Mouse (Mus musculus): Measurements from ENCODE around the gene Plxna2. TPM values are rescaled to one million over a fixed set of nuclear protein-coding genes. Genes with fewer than 3 reads are reported as not detected.
A peak's percentile ranks its signal among the peaks of the same experiment; 100 is the strongest.

Plxna2 gene
- polyA plus RNA-seq, 1 experiment from 2014 or later, result 72.1 TPM

- WGBS, result 70% methylated on average over 2 of the region's 2 CpGs
- H3K4me2 ChIP-seq (replicated peaks), result no peak overlapping the region
- ATAC-seq (replicated peaks), result no peak
Observed at GRCm38 (mm10) chr1:194697439-194697838, 79.4 kb downstream of the Plxna2 start.

DNA sequence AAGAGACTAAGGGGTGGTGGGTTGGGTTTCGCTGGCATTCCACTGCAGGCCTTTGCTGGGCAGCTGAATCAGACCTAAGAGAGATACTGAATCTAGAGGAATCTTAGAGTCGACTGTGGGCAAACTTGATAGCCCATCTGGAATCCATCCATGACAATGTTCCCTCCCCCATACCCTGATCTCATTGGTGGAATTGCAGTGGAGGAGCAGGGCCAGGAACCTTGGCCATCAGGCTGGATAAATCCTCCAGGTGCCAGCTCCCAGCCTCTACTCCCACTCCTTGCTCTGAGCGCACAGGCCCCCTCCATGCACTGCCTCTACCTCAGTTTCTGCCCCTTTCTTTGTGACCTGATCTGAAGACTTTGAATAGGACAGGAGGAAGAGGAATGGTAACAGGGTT lies 81.3 kb downstream of the Plxna2 start:
- H3K27me3 ChIP-seq, result no peaks in the 10 kb centered on the region
- H3K27ac ChIP-seq (replicated peaks), result no peak overlapping the region
- no peak overlapping the region for H3K4me3 ChIP-seq
- no peak for ATAC-seq (replicated peaks)
- 85% methylated on average over 3 of the region's 3 CpGs for WGBS
- H3K4me2 ChIP-seq (replicated peaks), result no peak overlapping the region
- H3K9ac ChIP-seq (replicated peaks), result no peak overlapping the region
- peaks cover 34% of the 10 kb centered on the region for H3K4me1 ChIP-seq
- no peaks in the 10 kb centered on the region for H3K9me3 ChIP-seq
- H3K36me3 ChIP-seq, result peaks cover 4% of the 10 kb centered on the region

More at GRCm38 (mm10) chr1:194697439-194697838, 79.4 kb downstream of the Plxna2 start:
- no peak overlapping the region for H3K9ac ChIP-seq (replicated peaks)
- H3K4me1 ChIP-seq, result peaks cover 26% of the 10 kb centered on the region
- H3K9me3 ChIP-seq, result no peaks in the 10 kb centered on the region
- peaks cover 2% of the 10 kb centered on the region; the same call in 1 of the 2 replicates for H3K36me3 ChIP-seq
- H3K27me3 ChIP-seq, result no peaks in the 10 kb centered on the region
- 0 out of 2 replicates have a peak overlapping the region, but pooled peaks have one; percentile 17 for H3K27ac ChIP-seq (replicated peaks)
- H3K4me3 ChIP-seq, result no peak overlapping the region

DNA sequence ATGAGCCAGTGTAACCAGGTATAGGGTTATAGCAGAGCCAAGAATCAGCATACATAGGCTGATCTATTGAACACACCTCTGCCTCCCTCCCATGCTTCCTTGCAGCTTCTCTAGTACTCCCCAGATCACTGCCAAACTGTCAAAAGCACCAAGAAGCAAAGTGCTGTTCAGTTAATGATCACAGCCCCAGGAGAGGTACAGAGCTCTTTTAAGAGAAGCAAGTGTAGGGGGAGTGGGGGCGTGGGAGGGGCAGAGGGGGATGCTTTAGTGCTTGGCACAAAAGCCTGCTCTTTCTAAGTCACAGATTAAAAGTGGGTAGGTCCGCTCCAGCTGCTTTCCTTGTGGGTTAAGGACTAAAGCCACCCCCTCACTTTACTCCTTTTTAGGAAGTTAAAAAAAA lies 85.2 kb downstream of the Plxna2 start:
- peak; percentile 68 for ATAC-seq (replicated peaks)
- H3K27me3 ChIP-seq, result no peaks in the 10 kb centered on the region
- no peaks in the 10 kb centered on the region for H3K9me3 ChIP-seq
- no peak overlapping the region for H3K9ac ChIP-seq (replicated peaks)
- H3K4me1 ChIP-seq, result peaks cover 38% of the 10 kb centered on the region
- 4% methylated on average over 2 of the region's 2 CpGs for WGBS
- no peak overlapping the region; the same call in none of the 2 replicates for H3K27ac ChIP-seq (replicated peaks)
- H3K4me3 ChIP-seq, result no peak overlapping the region
- H3K4me2 ChIP-seq (replicated peaks), result no peak overlapping the region
- peaks cover 13% of the 10 kb centered on the region for H3K36me3 ChIP-seq

DNA sequence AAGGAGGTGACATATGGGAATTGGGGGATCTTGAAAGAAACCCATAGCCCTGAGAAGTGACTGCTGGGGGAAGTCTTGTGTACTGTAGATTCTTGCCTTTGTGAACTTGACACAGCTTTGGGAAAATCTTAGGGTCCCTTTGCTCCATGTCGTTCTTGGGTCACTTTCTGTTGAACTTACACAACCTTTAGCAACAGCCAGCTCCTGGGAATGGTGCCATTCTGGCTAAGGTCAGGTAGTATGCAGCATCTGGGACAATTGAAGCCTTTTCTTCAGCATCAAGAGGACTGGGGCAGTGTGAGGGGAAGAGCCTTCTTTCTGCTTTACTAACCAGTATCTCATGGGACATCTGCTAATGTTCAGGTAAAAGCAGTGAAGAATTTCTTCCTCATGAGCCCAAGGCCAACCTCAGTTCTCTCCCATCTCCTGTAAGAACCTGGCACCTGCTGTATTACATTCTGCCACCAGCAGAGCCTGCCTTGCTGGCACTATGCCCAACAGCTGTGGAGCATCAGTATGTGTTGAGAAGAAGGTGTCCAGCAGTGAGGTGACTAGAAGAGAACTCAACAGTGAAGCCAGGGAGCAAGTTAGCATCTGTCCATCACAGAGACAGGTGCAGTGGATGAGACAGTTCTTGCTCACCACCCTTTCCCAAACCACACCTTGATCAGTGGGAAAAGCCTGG lies 86.3 kb downstream of the Plxna2 start:
- no peak for ATAC-seq (replicated peaks)
- Histone ChIP-seq H3K9ac (replicated peaks) (no peak overlapping the region), H3K4me2 (replicated peaks) (no peak overlapping the region), H3K36me3 (peaks cover 16% of the 10 kb centered on the region), H3K4me3 (no peak overlapping the region), H3K9me3 (no peaks in the 10 kb centered on the region), H3K27me3 (no peaks in the 10 kb centered on the region), H3K27ac (replicated peaks) (peak overlapping the region; percentile 56; the same call in 1 of the 2 replicates), H3K4me1 (peaks cover 35% of the 10 kb centered on the region)
- 88% methylated on average over 1 of the region's 1 CpGs for WGBS

GRCm38 (mm10) chr1:194706566-194706965 lies 88.5 kb downstream of the Plxna2 start:
- Histone ChIP-seq H3K9me3 (no peaks in the 10 kb centered on the region), H3K9ac (replicated peaks) (no peak overlapping the region), H3K27me3 (no peaks in the 10 kb centered on the region), H3K27ac (replicated peaks) (peak overlapping the region; percentile 40; the same call in 1 of the 2 replicates), H3K4me1 (peaks cover 30% of the 10 kb centered on the region), H3K4me3 (no peak overlapping the region), H3K36me3 (peaks cover 19% of the 10 kb centered on the region), H3K4me2 (replicated peaks) (no peak overlapping the region)
- 78% methylated on average over 2 of the region's 2 CpGs for WGBS
- no peak for ATAC-seq (replicated peaks)

DNA sequence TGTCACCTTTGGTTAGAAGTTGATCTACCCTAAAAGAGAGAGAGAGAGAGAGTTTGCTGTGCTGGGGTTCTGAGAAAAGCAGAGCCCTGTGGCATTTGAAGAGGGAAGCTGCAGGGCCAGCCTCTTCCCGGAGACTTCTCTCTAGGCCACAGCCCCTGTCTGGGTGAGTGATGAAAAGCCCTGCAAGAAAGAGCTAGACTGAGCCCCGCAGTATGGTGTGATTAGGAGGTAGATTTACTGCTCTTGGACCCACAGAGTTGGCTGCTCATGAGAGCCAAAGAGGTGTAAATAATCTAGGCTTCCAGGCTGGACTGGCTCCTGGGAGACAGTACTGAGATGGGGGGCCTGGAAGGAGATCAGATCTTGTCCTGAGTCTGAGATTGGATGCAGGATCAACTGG lies 94.4 kb downstream of the Plxna2 start:
- H3K9me3 ChIP-seq, result no peaks in the 10 kb centered on the region

DNA sequence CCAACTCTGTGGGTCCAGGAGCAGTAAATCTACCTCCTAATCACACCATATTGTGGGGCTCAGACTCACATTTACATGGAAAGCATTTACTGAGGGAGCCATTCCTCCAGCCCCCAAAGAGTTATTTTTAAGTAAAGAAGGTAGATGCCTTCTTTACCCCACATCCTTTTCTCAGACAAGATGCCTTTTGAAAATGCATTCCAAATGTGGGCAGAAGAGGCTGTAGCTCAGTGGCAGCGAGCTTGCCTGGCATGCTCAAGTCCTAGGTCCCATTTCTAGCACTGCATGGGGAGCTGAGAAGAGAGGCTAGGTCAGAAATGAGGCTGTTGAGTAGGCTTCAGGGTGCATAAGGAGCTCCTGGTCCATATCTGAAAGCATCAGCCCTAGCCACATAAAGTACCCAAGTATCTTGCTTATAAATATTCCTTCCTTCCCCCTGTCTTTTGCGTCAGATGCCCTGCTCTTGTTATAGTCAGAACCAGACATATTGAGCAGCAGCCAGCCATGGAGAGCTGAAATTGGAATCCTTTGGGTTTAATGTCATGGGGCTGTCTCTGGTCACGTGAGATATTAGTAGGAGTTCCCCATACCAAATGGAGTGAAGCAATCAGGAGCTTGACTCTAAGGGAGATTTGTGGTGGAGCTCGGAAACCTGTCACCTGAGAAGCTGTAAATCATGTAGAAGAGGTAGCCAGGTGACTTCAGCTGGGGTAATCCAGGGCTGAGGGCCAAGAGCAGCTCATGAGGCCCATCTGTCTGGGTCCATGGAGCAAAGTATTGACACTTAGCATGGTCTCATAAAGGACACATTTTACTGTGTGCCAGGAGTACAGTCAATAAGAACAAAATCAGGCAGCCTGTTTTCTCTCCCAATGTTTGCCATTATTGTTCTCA lies 96.4 kb downstream of the Plxna2 start:
- WGBS, result 76% methylated on average over 4 of the region's 4 CpGs
- no peak overlapping the region for H3K9ac ChIP-seq (replicated peaks)
- H3K27me3 ChIP-seq, result no peaks in the 10 kb centered on the region
- peaks cover 31% of the 10 kb centered on the region for H3K36me3 ChIP-seq
- no peak overlapping the region for H3K4me2 ChIP-seq (replicated peaks)
- ATAC-seq (replicated peaks), result no peak
- peak overlapping the region; percentile 53 for H3K27ac ChIP-seq (replicated peaks)
- H3K4me1 ChIP-seq, result peaks cover 25% of the 10 kb centered on the region
- H3K9me3 ChIP-seq, result no peaks in the 10 kb centered on the region
- no peak overlapping the region for H3K4me3 ChIP-seq

More for the DNA sequence above, 94.4 kb downstream of the Plxna2 start:
- Histone ChIP-seq H3K9ac (replicated peaks) (no peak overlapping the region), H3K27ac (replicated peaks) (peak overlapping the region; percentile 53), H3K27me3 (no peaks in the 10 kb centered on the region), H3K4me2 (replicated peaks) (no peak overlapping the region), H3K4me1 (peaks cover 22% of the 10 kb centered on the region), H3K36me3 (peaks cover 35% of the 10 kb centered on the region), H3K4me3 (no peak overlapping the region)
- no peak for ATAC-seq (replicated peaks)
- WGBS, result 80% methylated on average over 2 of the region's 2 CpGs

GRCm38 (mm10) chr1:194717451-194717874 lies 99.4 kb downstream of the Plxna2 start:
- 58% methylated on average over 1 of the region's 1 CpGs for WGBS
- no peaks in the 10 kb centered on the region for H3K27me3 ChIP-seq
- H3K4me3 ChIP-seq, result no peak overlapping the region
- peaks cover 23% of the 10 kb centered on the region for H3K36me3 ChIP-seq
- H3K27ac ChIP-seq (replicated peaks), result no peak overlapping the region
- H3K4me2 ChIP-seq (replicated peaks), result no peak overlapping the region
- ATAC-seq (replicated peaks), result no peak; the same call in 1 of the 2 replicates
- H3K9ac ChIP-seq (replicated peaks), result no peak overlapping the region
- H3K9me3 ChIP-seq, result no peaks in the 10 kb centered on the region
- peaks cover 42% of the 10 kb centered on the region for H3K4me1 ChIP-seq

- Histone ChIP-seq H3K36me3 (0 out of 2 replicates have a peak, but pooled peaks cover 2% of the 10 kb centered on the region), H3K4me1 (peaks cover 42% of the 10 kb centered on the region), H3K27me3 (no peaks in the 10 kb centered on the region), H3K27ac (replicated peaks) (peak overlapping the region; percentile 73), H3K4me2 (replicated peaks) (no peak overlapping the region), H3K4me3 (no peak overlapping the region), H3K9me3 (no peaks in the 10 kb centered on the region), H3K9ac (replicated peaks) (no peak overlapping the region)
- 59% methylated on average over 4 of the region's 4 CpGs for WGBS
- ATAC-seq (replicated peaks), result no peak
Observed at GRCm38 (mm10) chr1:194720406-194720805, 102.4 kb downstream of the Plxna2 start.

GRCm38 (mm10) chr1:194721260-194721659 lies 103.2 kb downstream of the Plxna2 start:
- Histone ChIP-seq H3K9ac (replicated peaks) (no peak overlapping the region), H3K4me1 (peaks cover 42% of the 10 kb centered on the region), H3K27me3 (no peaks in the 10 kb centered on the region), H3K36me3 (0 out of 2 replicates have a peak, but pooled peaks cover 2% of the 10 kb centered on the region), H3K4me2 (replicated peaks) (no peak overlapping the region), H3K4me3 (no peak overlapping the region), H3K9me3 (no peaks in the 10 kb centered on the region), H3K27ac (replicated peaks) (peak overlapping the region; percentile 73)
- 25% methylated on average over 2 of the region's 2 CpGs for WGBS
- peak; percentile 62 for ATAC-seq (replicated peaks)

DNA sequence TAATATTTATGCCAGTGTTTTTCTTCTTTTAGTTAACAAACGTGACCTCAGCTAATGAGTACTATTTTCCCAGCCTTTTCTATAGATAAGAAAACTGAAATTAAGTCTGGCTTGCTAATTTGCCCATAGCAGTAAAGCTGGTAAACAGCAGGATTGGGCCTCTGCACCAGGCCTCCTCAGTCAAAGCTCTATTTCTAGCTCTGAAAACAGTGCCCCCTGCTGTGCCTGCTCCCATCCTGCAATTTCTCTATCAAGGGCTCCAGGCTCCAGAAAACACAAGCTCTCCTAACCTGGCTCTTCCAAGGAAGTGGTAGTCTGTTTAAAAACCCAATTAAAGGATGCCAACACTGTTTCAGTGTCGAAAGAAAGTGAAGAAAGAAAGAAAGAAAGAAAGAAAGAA lies 104.3 kb downstream of the Plxna2 start:
- ATAC-seq (replicated peaks), result no peak
- Histone ChIP-seq H3K27ac (replicated peaks) (peak overlapping the region; percentile 73), H3K9ac (replicated peaks) (no peak overlapping the region), H3K9me3 (no peaks in the 10 kb centered on the region), H3K27me3 (no peaks in the 10 kb centered on the region), H3K4me1 (peaks cover 42% of the 10 kb centered on the region), H3K4me2 (replicated peaks) (no peak overlapping the region), H3K4me3 (no peak overlapping the region), H3K36me3 (0 out of 2 replicates have a peak, but pooled peaks cover 7% of the 10 kb centered on the region)
- WGBS, result 20% methylated on average over 2 of the region's 2 CpGs

GRCm38 (mm10) chr1:194734836-194735235 lies 116.8 kb downstream of the Plxna2 start:
- Histone ChIP-seq H3K9me3 (no peaks in the 10 kb centered on the region), H3K27ac (replicated peaks) (no peak overlapping the region), H3K4me3 (no peak overlapping the region), H3K4me2 (replicated peaks) (no peak overlapping the region), H3K4me1 (peaks cover 28% of the 10 kb centered on the region), H3K36me3 (peaks cover 6% of the 10 kb centered on the region; the same call in 1 of the 2 replicates), H3K27me3 (no peaks in the 10 kb centered on the region), H3K9ac (replicated peaks) (no peak overlapping the region)
- no peak for ATAC-seq (replicated peaks)
- WGBS, result 89% methylated on average over 2 of the region's 2 CpGs
